17 mouse cellular contexts compared by ENCODE assay signal in genomic region chr5:131646192-131646775, GRCm38 (mm10).
A peak's percentile ranks its signal among the peaks of the same experiment; 100 is the strongest.
DNase-seq lines count a peak whose midpoint lies in the region; ATAC-seq and TF ChIP-seq lines count a peak whose summit lies in the region.
"Had no signal": no experiment of that assay in that cellular context is flagged by ENCODE, and none has a peak within 500 bp of the region (broad histone marks: within the 10 kb centered on the region; RNA-seq: fewer than 3 reads in every experiment).

No protein-coding gene starts in this region.

- WGBS in midbrain, embryonic 11.5 days, result 18% methylated on average over 10 of the region's 10 CpGs
- 44% methylated on average over 10 of the region's 10 CpGs for WGBS in midbrain, postnatal 0 days
- 13% methylated on average over 10 of the region's 10 CpGs for WGBS in forebrain, embryonic 13.5 days
- 89% methylated on average over 10 of the region's 10 CpGs for WGBS in intestine, embryonic 15.5 days

- peak overlapping the region; percentile 22; the same call in 1 of the 2 replicates for H3K27ac ChIP-seq in midbrain, embryonic 11.5 days (ENCODE audit: low read depth, low read length)
- H3K27ac ChIP-seq in midbrain, postnatal 0 days (ENCODE audit: low read depth, low read length), result no peak overlapping the region
- peak overlapping the region; percentile 70 for H3K27ac ChIP-seq in forebrain, embryonic 13.5 days
- H3K27ac ChIP-seq in intestine, embryonic 15.5 days, result no peak overlapping the region
- H3K27ac ChIP-seq: kidney, postnatal 0 days; liver, embryonic 13.5 days; lung, embryonic 15.5 days; stomach, embryonic 15.5 days had no signal

- H3K9me3 ChIP-seq in midbrain, embryonic 11.5 days (ENCODE audit: control insufficient read depth, low read length), result no peaks in the 10 kb centered on the region
- H3K9me3 ChIP-seq in midbrain, postnatal 0 days (ENCODE audit: low read length), result no peaks in the 10 kb centered on the region
- no peaks in the 10 kb centered on the region for H3K9me3 ChIP-seq in forebrain, embryonic 13.5 days (replicated peaks)
- no peaks in the 10 kb centered on the region for H3K9me3 ChIP-seq in intestine, embryonic 15.5 days
- H3K9me3 ChIP-seq: heart, embryonic 13.5 days; liver, embryonic 13.5 days; lung, embryonic 15.5 days; stomach, embryonic 15.5 days had no signal

- peaks cover 61% of the 10 kb centered on the region for H3K27me3 ChIP-seq in midbrain, embryonic 11.5 days (ENCODE audit: control insufficient read depth, insufficient read depth, low read length)
- no peaks in the 10 kb centered on the region for H3K27me3 ChIP-seq in midbrain, postnatal 0 days (ENCODE audit: insufficient read depth, low read length)
- H3K27me3 ChIP-seq in forebrain, embryonic 13.5 days, result peaks cover 15% of the 10 kb centered on the region
- H3K27me3 ChIP-seq in intestine, embryonic 15.5 days (replicated peaks), result no peaks in the 10 kb centered on the region
- H3K27me3 ChIP-seq: heart, embryonic 13.5 days; liver, embryonic 13.5 days; lung, embryonic 15.5 days; stomach, embryonic 15.5 days had no signal

- peak; percentile 90 for DNase-seq in midbrain, embryonic 11.5 days (ENCODE audit: low spot score, missing footprints)
- DNase-seq in midbrain, postnatal 0 days (ENCODE audit: low spot score), result no peak
- peak; percentile 51 for DNase-seq in mesoderm, embryonic 11.5 days (ENCODE audit: low read depth, low spot score)
- DNase-seq in layer of hippocampus, adult 11-12 months (ENCODE audit: low spot score), result no peak
- DNase-seq: cerebellum, adult 9-11 months; heart, postnatal 4 days; kidney, adult 11 months; liver, embryonic 13.5 days; thymus, adult 2 months had no signal

- TF ChIP-seq CTCF in midbrain, postnatal 0 days (IDR thresholded peaks at IDR 0.05), result no peak

- H3K36me3 ChIP-seq in midbrain, embryonic 11.5 days (ENCODE audit: control insufficient read depth, insufficient read depth, low read length), result no peaks in the 10 kb centered on the region
- H3K36me3 ChIP-seq in midbrain, postnatal 0 days (ENCODE audit: insufficient read depth, low read length), result no peaks in the 10 kb centered on the region
- H3K36me3 ChIP-seq in forebrain, embryonic 13.5 days (ENCODE audit: poor library complexity, severe bottlenecking), result no peaks in the 10 kb centered on the region
- no peaks in the 10 kb centered on the region for H3K36me3 ChIP-seq in intestine, embryonic 15.5 days
- H3K36me3 ChIP-seq: heart, embryonic 13.5 days; liver, embryonic 13.5 days; lung, embryonic 15.5 days; stomach, embryonic 15.5 days had no signal

- H3K4me3 ChIP-seq in midbrain, embryonic 11.5 days (ENCODE audit: low read depth, low read length), result no peak overlapping the region
- no peak overlapping the region for H3K4me3 ChIP-seq in midbrain, postnatal 0 days (ENCODE audit: low read depth, low read length)
- H3K4me3 ChIP-seq in forebrain, embryonic 13.5 days, result no peak overlapping the region
- no peak overlapping the region for H3K4me3 ChIP-seq in intestine, embryonic 15.5 days (replicated peaks)
- H3K4me3 ChIP-seq: erythroblast, embryonic 14.5 days; heart, embryonic 13.5 days; liver, embryonic 13.5 days; lung, embryonic 15.5 days; stomach, embryonic 15.5 days had no signal

- H3K9ac ChIP-seq in midbrain, embryonic 11.5 days (ENCODE audit: low read length), result no peak overlapping the region
- H3K9ac ChIP-seq in midbrain, postnatal 0 days (replicated peaks; ENCODE audit: low read length, poor library complexity, severe bottlenecking), result no peak overlapping the region
- H3K9ac ChIP-seq in forebrain, embryonic 13.5 days, result no peak overlapping the region
- H3K9ac ChIP-seq in intestine, embryonic 15.5 days, result no peak overlapping the region
- H3K9ac ChIP-seq: heart, embryonic 13.5 days; liver, embryonic 13.5 days; lung, embryonic 15.5 days; stomach, embryonic 15.5 days had no signal

- no peak overlapping the region for H3K4me2 ChIP-seq in midbrain, embryonic 11.5 days
- no peak overlapping the region for H3K4me2 ChIP-seq in midbrain, postnatal 0 days (ENCODE audit: low read depth, low read length, poor library complexity, severe bottlenecking)
- H3K4me2 ChIP-seq in forebrain, embryonic 13.5 days, result no peak overlapping the region
- H3K4me2 ChIP-seq in intestine, embryonic 15.5 days (replicated peaks), result no peak overlapping the region
- H3K4me2 ChIP-seq: heart, embryonic 13.5 days; liver, embryonic 13.5 days; lung, embryonic 15.5 days; stomach, embryonic 15.5 days had no signal

- peak; percentile 5; the same call in 1 of the 2 replicates for ATAC-seq in midbrain, embryonic 11.5 days (ENCODE audit: low FRiP score)
- ATAC-seq in midbrain, postnatal 0 days (ENCODE audit: low FRiP score), result no peak
- no peak for ATAC-seq in forebrain, embryonic 13.5 days
- ATAC-seq in activated CD4-positive, CD25-positive, alpha-beta regulatory T cell, adult 4 months, result no peak
- ATAC-seq in intestine, embryonic 15.5 days, result no peak

- peaks cover 69% of the 10 kb centered on the region for H3K4me1 ChIP-seq in midbrain, embryonic 11.5 days (ENCODE audit: control insufficient read depth, insufficient read depth, low read length)
- H3K4me1 ChIP-seq in midbrain, postnatal 0 days (ENCODE audit: insufficient read depth, low read length), result peaks cover 9% of the 10 kb centered on the region
- H3K4me1 ChIP-seq in forebrain, embryonic 13.5 days, result peaks cover 84% of the 10 kb centered on the region
- 0 out of 2 replicates have a peak, but pooled peaks cover 2% of the 10 kb centered on the region for H3K4me1 ChIP-seq in intestine, embryonic 15.5 days (replicated peaks)
- H3K4me1 ChIP-seq: stomach, embryonic 15.5 days had no signal

Comparison
In these comparisons a context has a peak if more than half of its experiments do, and no peak if none do; other contexts are left out.
1. DNase-seq: peak in midbrain, embryonic 11.5 days (single experiment) and mesoderm, embryonic 11.5 days (single experiment); none in midbrain, postnatal 0 days (single experiment) and layer of hippocampus, adult 11-12 months (single experiment).
2. H3K27ac ChIP-seq: peak in midbrain, embryonic 11.5 days (single experiment) and forebrain, embryonic 13.5 days (single experiment); none in midbrain, postnatal 0 days (single experiment) and intestine, embryonic 15.5 days (single experiment).